Mouse (Mus musculus) neural tube, embryonic 10.5 days (tissue): ENCODE data around the gene Chac1.

Experiments
- DNase-seq: peaks from one replicate; pipeline ENCODE4 v3.0.0-alpha.2; 2017; ENCODE audit warnings: low spot score; ENCODE audit errors: extremely low spot score

Chac1 gene

DNA sequence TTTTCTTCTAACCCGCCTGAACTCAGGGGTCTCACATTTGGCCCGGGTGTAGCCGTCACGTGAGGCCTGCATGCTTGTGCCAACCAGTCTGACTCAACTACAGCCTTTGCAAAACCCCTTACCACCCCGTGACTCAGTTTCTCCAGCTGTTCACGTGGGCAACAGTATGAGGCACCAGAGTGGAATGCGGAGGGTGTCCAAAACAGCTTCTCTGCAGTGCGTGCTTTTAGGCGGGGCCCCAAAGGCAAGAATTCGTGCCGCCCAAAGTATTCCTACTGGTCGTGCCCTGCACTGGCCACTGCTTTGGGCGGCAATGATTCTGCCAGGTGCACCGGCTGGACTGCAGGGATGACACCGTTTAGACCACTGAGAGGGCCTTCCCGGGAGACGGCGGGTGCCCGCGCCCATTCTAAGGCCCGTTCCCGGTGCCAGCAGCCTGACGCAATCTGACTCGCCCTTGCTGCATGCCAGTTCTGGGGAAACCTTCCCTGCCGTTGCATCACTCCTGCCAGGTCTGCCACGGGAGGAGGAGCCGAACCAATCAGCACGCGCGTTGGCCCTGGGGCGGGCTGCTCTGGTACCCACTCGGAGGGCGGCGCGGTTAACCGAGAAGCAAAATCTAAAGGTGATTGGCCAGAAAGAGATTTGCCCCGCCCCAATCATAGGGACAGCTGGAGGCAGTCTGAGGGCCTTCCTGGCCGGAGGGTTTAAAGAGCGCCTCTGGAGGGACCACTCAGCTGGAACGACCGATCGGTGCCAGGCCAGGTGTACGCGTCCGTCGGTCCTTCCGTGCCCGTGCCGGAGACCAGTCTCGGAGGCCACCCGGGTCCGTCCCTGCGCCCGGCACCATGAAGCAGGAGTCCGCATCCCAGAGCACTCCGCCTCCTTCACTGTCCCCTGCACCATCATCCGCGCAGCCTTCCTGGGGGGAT, at the start of gene Chac1:
Chac1 (plus strand) TSS at position 675 of the 932 bp plus-strand sequence.
- peak; percentile 82 for DNase-seq

DNA sequence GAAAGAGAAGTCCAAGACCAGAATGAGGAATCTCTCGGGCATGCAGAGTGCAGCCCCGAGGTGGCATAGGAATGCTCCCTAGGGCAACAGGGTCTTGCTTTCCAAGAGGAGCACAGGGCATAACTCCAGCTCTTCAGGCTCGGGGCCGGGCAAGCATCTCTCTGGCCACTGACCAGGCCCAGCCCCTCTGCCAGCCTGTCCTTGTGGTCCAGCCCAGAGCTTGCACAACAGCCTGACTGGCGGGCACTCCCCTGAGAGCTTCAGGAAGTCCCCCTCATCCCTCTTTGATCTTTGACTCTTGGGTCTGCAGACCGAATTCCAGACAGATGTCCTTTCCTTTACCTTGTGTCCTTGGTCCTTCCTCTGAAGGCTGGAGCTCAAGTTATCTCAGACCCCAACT, 48.2 kb upstream of the Chac1 start:
- DNase-seq = no peak

DNA sequence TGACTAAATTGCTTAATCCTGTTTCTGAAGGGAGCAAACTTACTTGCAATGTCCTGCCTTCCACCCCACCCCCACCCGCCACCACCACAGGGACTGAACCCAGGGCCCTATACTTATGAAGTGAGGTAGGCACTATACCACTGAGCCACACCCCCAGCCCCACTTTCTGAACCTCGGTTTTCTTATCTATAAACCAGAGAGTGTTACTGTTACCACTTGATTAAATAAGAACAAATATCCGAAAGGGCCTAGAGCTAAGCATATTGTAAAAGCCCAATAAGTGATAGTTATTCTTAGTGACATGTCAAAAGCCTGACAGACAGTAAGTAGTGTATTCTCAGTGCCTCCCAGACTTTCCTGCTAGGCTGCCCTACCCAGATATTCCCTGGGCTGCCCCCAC, 46.6 kb upstream of the Chac1 start:
- DNase-seq = no peak

DNA sequence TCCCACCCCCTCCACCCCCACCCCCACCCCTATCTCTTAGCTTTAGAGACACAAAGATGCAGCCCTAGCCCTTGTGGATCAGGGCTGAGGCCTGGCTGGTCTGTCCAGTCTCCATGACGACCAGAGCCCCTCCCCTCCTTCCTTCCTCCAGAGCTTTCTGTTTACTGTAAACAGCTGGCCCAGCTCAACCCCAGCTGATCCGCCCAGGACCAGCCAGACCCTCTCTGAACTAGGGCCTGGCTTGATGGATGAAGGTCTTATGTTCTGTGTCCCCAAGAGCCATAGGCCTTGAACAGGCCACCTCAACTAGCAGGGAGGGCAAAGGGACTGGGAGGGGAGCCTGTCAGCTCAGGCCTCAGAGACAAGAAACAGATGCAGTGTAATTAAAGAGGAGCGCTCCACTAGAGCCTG, 46.2 kb upstream of the Chac1 start:
- no peak for DNase-seq

DNA sequence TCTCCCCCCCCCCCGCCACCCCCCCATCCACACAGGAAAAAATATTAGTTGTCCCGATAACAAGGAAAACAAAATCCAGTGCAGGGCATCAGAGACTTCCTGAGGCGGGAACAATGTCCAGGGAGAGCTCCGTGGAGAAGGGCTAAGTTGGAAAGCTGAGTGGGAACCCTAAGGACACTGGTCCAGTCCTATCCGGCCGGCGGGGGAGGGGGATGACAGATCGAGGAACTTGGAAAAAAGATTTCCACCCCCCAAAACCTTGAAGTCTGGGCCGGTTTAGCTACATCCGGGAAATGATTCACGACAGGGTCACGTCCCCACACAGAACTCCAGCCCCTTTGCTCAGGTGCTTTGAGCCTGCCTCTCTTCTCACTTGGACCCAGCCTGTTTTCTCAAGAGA, 39.5 kb upstream of the Chac1 start:
- no peak for DNase-seq

DNA sequence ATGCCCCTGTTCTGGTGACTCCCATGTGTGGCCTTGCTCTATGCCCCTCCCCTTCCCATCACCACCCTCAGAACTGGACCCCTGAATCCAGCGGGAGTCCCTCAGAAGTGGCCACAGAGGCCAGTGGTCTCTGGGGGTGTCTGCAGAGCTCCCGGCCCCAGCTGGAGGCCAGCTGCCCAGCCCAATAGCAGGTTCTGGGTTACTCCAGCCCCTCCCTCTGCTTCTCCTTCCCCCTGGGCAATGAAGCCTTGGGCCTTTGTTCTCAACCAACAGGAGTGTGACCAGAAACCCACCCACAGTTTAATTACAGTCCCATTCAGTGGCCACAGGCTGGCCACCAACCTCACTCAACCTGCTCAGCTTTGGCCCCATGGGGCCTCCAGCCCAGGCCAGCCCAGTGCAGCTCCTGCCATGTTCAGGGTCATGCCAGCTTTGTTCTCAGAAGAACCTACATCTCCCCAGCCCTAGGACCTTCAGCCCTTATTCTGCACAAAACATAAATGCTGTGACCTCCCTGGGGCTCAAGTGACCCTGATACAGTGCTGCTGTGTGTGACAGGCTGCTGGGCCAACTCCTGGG, 38.6 kb upstream of the Chac1 start:
- no peak for DNase-seq

DNA sequence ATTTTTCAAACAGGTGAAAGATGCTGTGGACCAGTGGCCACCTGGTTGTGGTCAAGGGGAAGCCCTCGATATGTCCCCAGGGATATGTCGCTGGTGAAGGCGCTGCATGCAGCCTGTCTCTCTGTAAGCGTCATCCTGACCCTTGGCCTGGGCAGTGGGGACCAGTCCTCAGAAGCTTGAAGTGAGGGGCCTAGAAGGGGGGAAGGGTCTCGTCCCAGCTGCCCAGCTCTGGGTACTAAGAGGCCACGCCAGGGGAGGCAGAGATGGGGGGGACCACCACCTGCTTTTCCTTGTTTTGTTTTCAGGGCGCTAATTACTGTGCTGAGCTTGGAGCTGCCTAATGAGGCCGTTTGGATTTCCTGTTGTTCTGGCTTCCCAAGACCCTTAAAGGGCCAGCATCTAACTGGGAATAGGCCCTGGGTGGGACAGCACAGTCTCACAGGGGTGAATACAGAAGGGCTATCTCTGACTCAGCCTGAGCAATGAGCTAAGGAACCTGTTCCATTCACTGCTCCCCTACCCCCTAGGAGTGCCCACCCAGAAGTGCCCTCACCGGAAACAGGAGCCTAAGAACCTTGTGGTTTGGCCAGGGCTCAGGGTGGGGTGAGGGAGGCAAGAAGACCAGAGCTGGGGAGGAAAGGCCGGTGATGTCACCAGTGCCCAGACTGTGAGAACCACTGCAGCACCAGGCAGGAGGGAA, 37.1 kb upstream of the Chac1 start:
- DNase-seq = no peak

DNA sequence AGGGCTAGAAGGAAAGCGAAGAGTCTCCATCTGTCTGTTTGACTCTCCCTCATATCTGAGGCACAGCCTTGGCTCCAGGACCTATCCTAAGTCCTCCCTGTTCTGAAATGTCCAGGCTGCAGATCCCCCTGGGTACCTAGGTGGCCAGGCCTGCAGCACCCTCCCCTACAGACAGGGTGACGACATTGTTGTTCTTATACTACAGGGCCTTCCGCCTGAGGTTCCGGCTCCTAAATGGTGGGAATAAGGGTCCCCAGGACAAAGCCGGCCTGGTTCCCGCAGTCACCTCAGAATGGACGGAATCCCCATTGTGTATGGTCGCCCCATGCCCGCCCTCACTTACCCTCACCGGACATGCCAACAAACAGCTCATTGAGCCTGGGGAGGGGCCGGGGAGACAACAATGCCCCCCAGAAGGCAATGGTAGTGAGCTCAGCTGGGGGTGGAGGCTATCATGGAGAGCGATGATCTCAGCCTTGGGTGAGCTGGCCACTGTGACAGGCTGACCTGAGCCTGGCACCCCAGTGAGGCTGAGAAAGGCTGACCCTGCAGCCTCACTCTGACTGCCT, 36.2 kb upstream of the Chac1 start:
- DNase-seq = no peak

DNA sequence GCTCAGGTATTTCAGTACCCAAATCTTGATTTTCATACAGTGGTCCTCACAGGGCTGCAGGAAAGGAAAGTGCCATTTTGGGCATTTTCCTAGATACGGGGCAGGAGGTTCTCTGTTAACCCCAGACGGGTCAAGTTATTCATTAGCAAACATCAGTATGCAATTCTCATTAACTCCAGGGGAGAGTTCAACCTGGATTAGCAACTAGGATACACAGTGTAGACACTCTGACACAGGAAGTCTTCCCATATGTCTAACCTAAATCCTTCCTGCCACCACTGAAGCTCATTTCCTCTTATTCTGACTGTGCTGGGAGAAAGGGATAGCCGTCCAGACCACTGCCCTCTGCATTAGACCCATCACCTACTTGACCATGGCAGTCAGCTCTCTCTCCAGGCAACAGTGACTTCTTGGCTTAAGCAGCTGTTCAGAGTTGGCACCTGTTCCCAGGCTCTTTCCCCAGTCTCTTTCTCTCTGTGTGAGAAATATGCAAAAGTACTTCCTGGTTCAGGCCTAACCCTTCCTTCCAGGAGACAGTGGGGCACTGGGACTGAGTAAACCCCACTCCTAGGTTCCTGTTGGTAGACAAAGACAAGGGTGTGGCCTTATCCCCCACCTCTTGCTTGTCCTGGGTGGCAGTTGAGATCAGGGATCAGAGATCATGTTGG, 32.9 kb upstream of the Chac1 start:
- DNase-seq = no peak

DNA sequence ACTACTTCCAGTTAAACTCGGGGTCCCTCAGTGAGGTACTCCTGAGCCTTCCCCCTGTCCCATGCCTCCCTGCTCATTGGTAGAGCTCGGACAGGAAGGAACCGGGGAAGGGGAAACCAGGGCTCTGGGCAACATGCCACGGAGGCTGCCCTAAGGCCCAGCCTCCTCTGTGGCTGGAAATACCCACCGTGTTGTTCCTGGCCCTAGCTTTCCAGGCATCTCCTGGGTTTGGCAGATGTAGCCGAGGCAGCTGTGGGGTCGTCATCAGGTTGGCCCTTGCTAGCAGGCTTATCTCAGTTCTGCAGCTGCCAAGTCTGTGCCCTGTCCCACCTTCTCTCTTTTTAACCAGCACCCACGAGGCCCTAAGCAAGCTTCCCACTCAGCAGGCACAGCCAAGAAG, 30.5 kb upstream of the Chac1 start:
- DNase-seq = no peak

DNA sequence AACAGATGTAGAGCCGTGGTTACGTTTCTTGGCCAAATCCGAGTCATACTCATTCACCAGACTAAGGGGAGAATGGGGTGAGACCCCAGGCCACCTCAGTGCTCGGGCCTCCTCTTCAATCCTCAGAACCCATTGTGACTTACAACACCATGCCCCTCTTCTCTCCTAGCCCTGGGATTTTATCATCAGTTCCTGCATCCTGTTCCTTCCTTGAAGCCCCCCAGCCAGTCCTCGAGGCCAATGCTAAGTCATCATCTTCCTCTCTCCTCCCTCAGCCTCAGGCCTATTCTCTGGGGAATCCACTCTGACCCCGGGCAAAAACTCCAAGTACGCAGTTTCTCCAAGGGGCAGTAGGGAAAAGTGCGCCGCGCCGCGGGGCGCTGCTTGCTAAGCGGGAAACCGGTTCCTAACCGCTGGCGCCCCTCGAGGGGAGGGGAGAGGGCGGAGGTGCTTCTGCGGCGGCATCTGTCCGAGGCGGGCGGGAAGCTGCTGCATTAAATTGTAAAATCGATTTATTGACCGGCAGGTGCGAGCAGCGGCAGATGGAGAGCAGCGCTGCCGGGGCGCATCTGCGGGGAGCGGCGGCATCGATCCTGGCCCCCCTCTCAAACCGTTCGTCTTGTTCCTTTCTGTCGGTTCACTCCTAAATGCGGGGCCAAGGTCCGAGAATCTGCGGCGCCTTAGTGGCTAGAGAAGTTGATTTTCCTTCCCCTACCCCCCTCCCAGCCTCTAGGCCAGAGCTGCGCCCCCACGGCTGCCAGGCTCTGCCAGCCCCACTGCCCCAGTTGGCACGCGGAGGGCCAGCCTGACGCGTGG, 29.1 kb upstream of the Chac1 start:
- peak; percentile 54 for DNase-seq

DNA sequence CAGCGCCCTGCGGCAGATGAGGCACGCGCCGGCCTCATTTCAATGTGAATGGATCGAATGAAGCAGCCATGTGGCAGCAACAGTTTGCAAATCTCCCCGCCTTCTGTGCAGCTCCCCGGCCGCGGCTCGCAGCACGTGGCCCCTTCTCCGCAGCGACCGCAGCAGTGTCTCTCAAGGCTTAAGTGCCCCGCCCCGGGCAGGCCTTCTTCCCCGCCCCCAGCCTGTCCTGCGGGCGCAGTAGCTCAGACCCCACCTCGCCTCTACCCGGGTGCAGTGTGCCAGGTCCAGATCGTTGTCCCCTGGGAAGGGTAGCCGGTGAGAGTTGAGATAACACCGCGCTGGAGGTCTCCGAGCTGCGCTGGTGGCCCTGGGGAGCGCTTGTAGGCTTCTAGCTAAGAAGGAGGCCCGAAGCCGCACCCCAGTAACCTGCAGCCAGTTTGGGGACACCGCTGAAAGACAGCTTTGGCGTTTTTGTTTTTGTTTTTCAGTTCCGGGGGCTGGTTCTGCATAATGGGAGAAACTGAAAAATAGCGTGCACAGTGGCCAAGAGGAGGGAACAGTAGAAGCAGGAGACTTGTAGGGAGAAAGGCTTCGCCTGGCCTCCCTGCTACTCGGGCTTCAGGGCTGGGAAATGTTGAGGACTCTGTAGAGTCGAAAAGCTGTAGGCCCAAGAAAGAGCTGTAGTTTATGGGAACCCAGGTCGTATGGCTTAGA, 28.3 kb upstream of the Chac1 start:
- DNase-seq = peak; percentile 74

DNA sequence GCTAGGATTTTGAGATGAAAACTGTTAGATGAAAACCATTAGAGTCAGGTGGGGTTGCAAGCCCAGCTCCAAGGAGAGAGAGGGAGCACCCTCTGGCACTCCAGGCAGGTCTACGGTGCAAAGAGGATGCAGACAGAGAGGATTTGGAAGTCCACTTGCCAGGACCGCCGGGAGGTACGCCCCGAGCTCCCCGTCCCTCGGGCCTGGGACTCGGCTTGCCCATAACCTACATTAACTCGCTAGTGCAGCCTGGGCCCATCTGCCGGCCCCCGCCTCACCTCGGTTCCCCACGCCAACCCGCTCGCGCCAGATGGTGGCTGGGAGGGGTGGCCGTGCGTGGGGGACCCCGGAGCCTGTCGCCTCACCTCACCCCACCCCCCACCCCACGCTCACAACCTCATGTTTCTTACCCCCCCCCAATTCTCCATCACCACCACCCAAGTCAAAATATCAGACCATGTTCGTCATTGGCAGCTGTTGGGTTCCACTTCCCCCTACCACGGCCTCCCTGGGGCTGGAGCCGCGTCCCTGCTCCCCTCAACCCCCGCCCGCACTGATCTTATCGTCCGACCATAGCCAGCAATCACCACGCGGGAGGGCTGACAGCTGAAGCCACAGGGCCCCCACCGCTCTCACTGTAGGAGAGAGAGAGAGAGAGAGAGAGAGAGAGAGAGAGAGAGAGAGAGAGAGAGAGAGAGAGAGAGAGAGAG, 27.0 kb upstream of the Chac1 start:
- no peak for DNase-seq

DNA sequence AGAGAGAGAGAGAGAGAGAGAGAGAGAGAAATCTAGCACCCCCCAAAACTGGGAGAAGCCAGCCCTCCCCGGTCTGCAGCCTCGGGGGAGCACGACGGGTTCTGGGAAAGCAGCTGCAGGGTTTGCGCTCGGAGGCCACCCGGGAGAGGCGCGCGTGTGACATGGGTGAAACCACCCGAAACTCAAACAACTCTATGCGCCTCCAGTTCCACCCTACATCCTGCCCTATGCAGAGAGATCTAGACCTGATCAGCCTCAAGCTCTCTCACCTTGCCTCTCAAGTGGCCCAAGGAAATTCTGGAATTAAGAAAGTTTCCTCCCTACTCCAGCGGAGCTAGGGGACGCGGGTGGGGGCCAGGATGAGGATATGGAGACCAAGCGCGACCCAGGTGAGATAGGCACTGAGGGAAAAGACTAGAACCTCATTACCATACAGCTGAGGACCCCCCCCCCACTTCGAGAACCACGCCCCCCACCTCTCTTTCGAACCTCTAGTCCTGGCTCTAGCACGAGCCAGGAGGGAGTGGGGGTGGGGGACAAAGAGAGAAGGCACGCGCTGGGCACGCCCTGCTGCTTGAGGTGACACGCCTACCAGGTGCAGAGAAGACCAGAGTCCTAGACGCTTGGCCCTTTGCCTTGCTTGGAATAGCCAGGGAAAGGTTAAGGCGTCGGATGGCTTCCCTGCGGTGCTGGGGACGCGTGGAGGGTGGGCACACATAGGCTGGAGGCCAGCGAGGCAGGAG, 26.3 kb upstream of the Chac1 start:
- DNase-seq = no peak

DNA sequence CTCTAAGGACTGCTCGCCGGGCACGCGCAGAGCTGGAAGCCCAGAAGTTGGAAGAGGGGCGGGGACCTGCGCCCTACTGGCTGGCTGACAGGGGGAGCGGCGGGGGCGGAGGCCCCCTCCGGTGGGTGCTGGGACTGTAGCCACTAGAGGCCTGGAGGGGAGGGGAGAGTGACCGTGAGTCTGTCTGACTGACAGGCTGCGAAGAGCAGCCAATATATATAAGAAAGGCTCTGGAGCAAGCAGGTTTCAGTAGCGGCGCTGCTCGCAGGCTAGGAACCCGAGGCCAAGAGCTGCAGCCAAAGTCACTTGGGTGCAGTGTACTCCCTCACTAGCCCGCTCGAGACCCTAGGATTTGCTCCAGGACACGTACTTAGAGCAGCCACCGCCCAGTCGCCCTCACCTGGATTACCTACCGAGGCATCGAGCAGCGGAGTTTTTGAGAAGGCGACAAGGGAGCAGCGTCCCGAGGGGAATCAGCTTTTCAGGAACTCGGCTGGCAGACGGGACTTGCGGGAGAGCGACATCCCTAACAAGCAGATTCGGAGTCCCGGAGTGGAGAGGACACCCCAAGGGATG, 25.4 kb upstream of the Chac1 start, which contains the start of gene Dll4:
Dll4 (plus strand) TSS at position 217 of the 576 bp plus-strand sequence.
- peak; percentile 61 for DNase-seq

DNA sequence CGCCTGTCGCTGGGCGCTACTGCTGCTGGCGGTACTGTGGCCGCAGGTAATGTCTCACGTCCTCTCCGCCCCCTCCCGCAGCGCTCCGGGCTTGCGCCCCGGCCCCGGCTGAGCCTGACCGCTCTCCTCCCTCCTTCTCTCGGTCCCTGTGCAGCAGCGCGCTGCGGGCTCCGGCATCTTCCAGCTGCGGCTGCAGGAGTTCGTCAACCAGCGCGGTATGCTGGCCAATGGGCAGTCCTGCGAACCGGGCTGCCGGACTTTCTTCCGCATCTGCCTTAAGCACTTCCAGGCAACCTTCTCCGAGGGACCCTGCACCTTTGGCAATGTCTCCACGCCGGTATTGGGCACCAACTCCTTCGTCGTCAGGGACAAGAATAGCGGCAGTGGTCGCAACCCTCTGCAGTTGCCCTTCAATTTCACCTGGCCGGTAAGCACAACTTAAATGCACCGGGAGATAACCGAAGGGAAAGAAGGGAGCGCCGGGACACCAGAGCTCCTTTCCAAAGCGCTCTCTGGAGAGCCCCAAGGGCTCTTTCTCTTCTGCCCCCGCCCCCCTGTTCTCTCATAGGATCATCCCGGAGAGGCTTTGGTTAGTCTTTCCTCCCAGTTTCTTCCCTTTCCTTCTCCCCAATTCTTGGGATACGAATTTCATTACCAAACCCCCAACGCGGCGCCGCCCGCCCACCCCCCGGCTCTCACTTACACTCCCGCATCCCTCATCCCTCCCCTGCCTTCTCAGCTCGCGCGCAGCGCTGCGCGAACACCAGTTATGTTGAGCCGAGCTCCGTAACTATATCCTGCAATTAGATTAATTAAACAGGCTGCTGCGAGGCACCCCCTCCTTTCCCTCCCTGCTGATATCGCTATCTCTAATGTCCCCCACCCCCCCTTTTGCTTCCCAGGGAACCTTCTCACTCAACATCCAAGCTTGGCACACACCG, 24.6 kb upstream of the Chac1 start:
- peak; percentile 58 for DNase-seq

DNA sequence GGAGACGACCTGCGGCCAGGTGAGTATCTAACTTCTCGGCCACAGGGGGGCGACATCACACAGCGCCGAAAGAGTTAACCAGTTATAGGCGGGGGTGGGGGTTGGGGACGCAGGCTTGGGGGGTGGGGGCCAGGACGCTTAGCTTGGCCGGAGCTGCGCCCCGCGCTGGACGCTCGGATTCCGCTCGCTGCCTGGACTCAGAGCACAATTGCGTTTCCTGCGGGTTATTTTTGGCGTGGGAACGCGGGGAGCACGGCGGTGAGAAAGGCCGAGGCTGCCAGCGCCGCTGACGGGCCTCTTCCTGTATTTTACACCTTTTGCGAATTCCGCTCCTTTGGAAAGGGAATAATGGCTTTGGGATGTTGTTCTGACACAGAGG, 23.9 kb upstream of the Chac1 start:
- peak; percentile 51 for DNase-seq
